Mouse (Mus musculus): ENCODE results near the gene Aldh8a1.
A peak's percentile ranks its signal among the peaks of the same experiment; 100 is the strongest.
"Not testable (repeated sequence)": the region's sequence is repeated elsewhere in the genome, so short reads cannot be mapped to it uniquely, and the experiment has no call there.

Gene Aldh8a1

GRCm38 (mm10) chr10:21369586-21369985 is 7.5 kb upstream of the Aldh8a1 start:
- DNase-seq (ENCODE audit: low read depth) = no peak

- DNase-seq (ENCODE audit: low read depth) = no peak
These were observed 4.8 kb upstream of the Aldh8a1 start for GRCm38 (mm10) chr10:21372271-21372670.

- DNase-seq (ENCODE audit: low read depth) = peak; percentile 65
These were observed 1.3 kb downstream of the Aldh8a1 start for GRCm38 (mm10) chr10:21378196-21378944.

GRCm38 (mm10) chr10:21382914-21383313 is 5.8 kb downstream of the Aldh8a1 start:
- DNase-seq (ENCODE audit: low read depth) = peak; percentile 72

- no peak for DNase-seq (ENCODE audit: low read depth)
These were observed 8.1 kb downstream of the Aldh8a1 start for GRCm38 (mm10) chr10:21385111-21385663.

- DNase-seq (ENCODE audit: low read depth) = no peak
These were observed 12.0 kb downstream of the Aldh8a1 start for GRCm38 (mm10) chr10:21389075-21389474.

GRCm38 (mm10) chr10:21390440-21390839 is 13.3 kb downstream of the Aldh8a1 start:
- no peak for DNase-seq (ENCODE audit: low read depth)

- DNase-seq (ENCODE audit: low read depth) = no peak
These were observed 14.2 kb downstream of the Aldh8a1 start for GRCm38 (mm10) chr10:21391286-21391685.

GRCm38 (mm10) chr10:21393390-21393789 is 16.3 kb downstream of the Aldh8a1 start:
- DNase-seq (ENCODE audit: low read depth) = no peak

- DNase-seq (ENCODE audit: low read depth) = no peak
These were observed 18.5 kb downstream of the Aldh8a1 start for GRCm38 (mm10) chr10:21395426-21396139.

GRCm38 (mm10) chr10:21398873-21399425 is 21.9 kb downstream of the Aldh8a1 start:
- DNase-seq (ENCODE audit: low read depth) = not testable (repeated sequence)

- no peak for DNase-seq (ENCODE audit: low read depth)
These were observed 22.5 kb downstream of the Aldh8a1 start for GRCm38 (mm10) chr10:21399622-21400021.

GRCm38 (mm10) chr10:21400031-21400430 is 22.9 kb downstream of the Aldh8a1 start:
- no peak for DNase-seq (ENCODE audit: low read depth)

- DNase-seq (ENCODE audit: low read depth) = no peak
These were observed 23.4 kb downstream of the Aldh8a1 start for GRCm38 (mm10) chr10:21400453-21400852.

GRCm38 (mm10) chr10:21401259-21401658 is 24.2 kb downstream of the Aldh8a1 start:
- DNase-seq (ENCODE audit: low read depth) = no peak

GRCm38 (mm10) chr10:21404822-21405221 is 27.7 kb downstream of the Aldh8a1 start:
- no peak for DNase-seq (ENCODE audit: low read depth)

GRCm38 (mm10) chr10:21405707-21406534 is 28.8 kb downstream of the Aldh8a1 start:
- DNase-seq (ENCODE audit: low read depth) = no peak

GRCm38 (mm10) chr10:21410711-21411110 is 33.6 kb downstream of the Aldh8a1 start:
- no peak for DNase-seq (ENCODE audit: low read depth)

- no peak for DNase-seq (ENCODE audit: low read depth)
These were observed 34.6 kb downstream of the Aldh8a1 start for GRCm38 (mm10) chr10:21411621-21412205.

- no peak for DNase-seq (ENCODE audit: low read depth)
These were observed 37.9 kb downstream of the Aldh8a1 start for GRCm38 (mm10) chr10:21415031-21415430.

- no peak for DNase-seq (ENCODE audit: low read depth)
These were observed 39.1 kb downstream of the Aldh8a1 start for GRCm38 (mm10) chr10:21416184-21416583.

Measured in c-Kit-positive CD71-positive TER-119-negative erythroid progenitor cells, embryonic 14.5 days (primary cell).